Mouse (Mus musculus): Measurements from ENCODE around the gene Birc5. TPM values are rescaled to one million over a fixed set of nuclear protein-coding genes. Genes with fewer than 3 reads are reported as not detected.

The Birc5 gene
- polyA plus RNA-seq, 1 experiment from 2014 or later: 259 TPM

GRCm38 (mm10) chr11:117840910-117841309 is 8.1 kb upstream of the Birc5 start:
- H3K9me3 ChIP-seq (replicated peaks; ENCODE audit: control insufficient read depth, low read length): no peaks in the 10 kb centered on the region
- H3K27me3 ChIP-seq (ENCODE audit: control insufficient read depth, insufficient read depth, low read length): no peaks in the 10 kb centered on the region
- H3K4me3 ChIP-seq (ENCODE audit: low read depth, low read length): no peak overlapping the region
- no peaks in the 10 kb centered on the region for H3K36me3 ChIP-seq (ENCODE audit: control insufficient read depth, insufficient read depth, low read length)
- H3K4me1 ChIP-seq (ENCODE audit: control insufficient read depth, insufficient read depth, low read length): peaks cover 5% of the 10 kb centered on the region; the same call in 1 of the 2 replicates
- no peak overlapping the region for H3K27ac ChIP-seq (ENCODE audit: low read depth, low read length)
- WGBS (ENCODE audit: insufficient replicate concordance): 32% methylated on average over 1 of the region's 1 CpGs
- no peak overlapping the region for H3K4me2 ChIP-seq
- ATAC-seq (replicated peaks; ENCODE audit: insufficient number of reproducible peaks, low FRiP score, low TSS enrichment): no peak
- no peak overlapping the region for H3K9ac ChIP-seq (ENCODE audit: low read depth, low read length)

GRCm38 (mm10) chr11:117843434-117843833 is 5.6 kb upstream of the Birc5 start:
- Histone ChIP-seq H3K4me3 (ENCODE audit: low read depth, low read length) (no peak overlapping the region), H3K27me3 (ENCODE audit: control insufficient read depth, insufficient read depth, low read length) (no peaks in the 10 kb centered on the region), H3K27ac (ENCODE audit: low read depth, low read length) (no peak overlapping the region), H3K9ac (ENCODE audit: low read depth, low read length) (no peak overlapping the region), H3K4me2 (no peak overlapping the region), H3K36me3 (ENCODE audit: control insufficient read depth, insufficient read depth, low read length) (no peaks in the 10 kb centered on the region), H3K4me1 (ENCODE audit: control insufficient read depth, insufficient read depth, low read length) (peaks cover 15% of the 10 kb centered on the region), H3K9me3 (replicated peaks; ENCODE audit: control insufficient read depth, low read length) (no peaks in the 10 kb centered on the region)
- no peak for ATAC-seq (replicated peaks; ENCODE audit: insufficient number of reproducible peaks, low FRiP score, low TSS enrichment)
- 66% methylated on average over 2 of the region's 2 CpGs for WGBS (ENCODE audit: insufficient replicate concordance)

GRCm38 (mm10) chr11:117844997-117845396 is 4.1 kb upstream of the Birc5 start:
- no peak overlapping the region for H3K9ac ChIP-seq (ENCODE audit: low read depth, low read length)
- H3K36me3 ChIP-seq (ENCODE audit: control insufficient read depth, insufficient read depth, low read length): no peaks in the 10 kb centered on the region
- H3K4me3 ChIP-seq (ENCODE audit: low read depth, low read length): no peak overlapping the region
- WGBS (ENCODE audit: insufficient replicate concordance): 68% methylated on average over 2 of the region's 2 CpGs
- H3K27ac ChIP-seq (ENCODE audit: low read depth, low read length): no peak overlapping the region
- H3K4me1 ChIP-seq (ENCODE audit: control insufficient read depth, insufficient read depth, low read length): peaks cover 15% of the 10 kb centered on the region
- H3K9me3 ChIP-seq (replicated peaks; ENCODE audit: control insufficient read depth, low read length): no peaks in the 10 kb centered on the region
- no peaks in the 10 kb centered on the region for H3K27me3 ChIP-seq (ENCODE audit: control insufficient read depth, insufficient read depth, low read length)
- no peak overlapping the region for H3K4me2 ChIP-seq
- no peak for ATAC-seq (replicated peaks; ENCODE audit: insufficient number of reproducible peaks, low FRiP score, low TSS enrichment)

GRCm38 (mm10) chr11:117845651-117846050 is 3.4 kb upstream of the Birc5 start:
- Histone ChIP-seq H3K4me2 (no peak overlapping the region), H3K4me1 (ENCODE audit: control insufficient read depth, insufficient read depth, low read length) (peaks cover 21% of the 10 kb centered on the region), H3K9ac (ENCODE audit: low read depth, low read length) (no peak overlapping the region), H3K4me3 (ENCODE audit: low read depth, low read length) (no peak overlapping the region), H3K9me3 (replicated peaks; ENCODE audit: control insufficient read depth, low read length) (no peaks in the 10 kb centered on the region), H3K36me3 (ENCODE audit: control insufficient read depth, insufficient read depth, low read length) (no peaks in the 10 kb centered on the region), H3K27ac (ENCODE audit: low read depth, low read length) (no peak overlapping the region), H3K27me3 (ENCODE audit: control insufficient read depth, insufficient read depth, low read length) (no peaks in the 10 kb centered on the region)
- ATAC-seq (replicated peaks; ENCODE audit: insufficient number of reproducible peaks, low FRiP score, low TSS enrichment): no peak
- WGBS (ENCODE audit: insufficient replicate concordance): 83% methylated on average over 2 of the region's 2 CpGs

GRCm38 (mm10) chr11:117846640-117847039 is 2.4 kb upstream of the Birc5 start:
- no peaks in the 10 kb centered on the region for H3K36me3 ChIP-seq (ENCODE audit: control insufficient read depth, insufficient read depth, low read length)
- H3K4me2 ChIP-seq: no peak overlapping the region
- H3K27ac ChIP-seq (ENCODE audit: low read depth, low read length): no peak overlapping the region
- H3K4me1 ChIP-seq (ENCODE audit: control insufficient read depth, insufficient read depth, low read length): peaks cover 21% of the 10 kb centered on the region
- no peaks in the 10 kb centered on the region for H3K9me3 ChIP-seq (replicated peaks; ENCODE audit: control insufficient read depth, low read length)
- WGBS (ENCODE audit: insufficient replicate concordance): 50% methylated on average over 5 of the region's 5 CpGs
- no peak for ATAC-seq (replicated peaks; ENCODE audit: insufficient number of reproducible peaks, low FRiP score, low TSS enrichment)
- no peak overlapping the region for H3K9ac ChIP-seq (ENCODE audit: low read depth, low read length)
- no peak overlapping the region for H3K4me3 ChIP-seq (ENCODE audit: low read depth, low read length)
- no peaks in the 10 kb centered on the region for H3K27me3 ChIP-seq (ENCODE audit: control insufficient read depth, insufficient read depth, low read length)

- 83% methylated on average over 7 of the region's 7 CpGs for WGBS (ENCODE audit: insufficient replicate concordance)
- peak overlapping the region; percentile 66; the same call in 1 of the 2 replicates for H3K4me3 ChIP-seq (ENCODE audit: low read depth, low read length)
Observed at GRCm38 (mm10) chr11:117847593-117848215, 1.3 kb upstream of the Birc5 start.

GRCm38 (mm10) chr11:117848271-117848984 is 623 bp upstream of the Birc5 start:
- Histone ChIP-seq H3K27me3 (ENCODE audit: control insufficient read depth, insufficient read depth, low read length) (no peaks in the 10 kb centered on the region), H3K9me3 (replicated peaks; ENCODE audit: control insufficient read depth, low read length) (no peaks in the 10 kb centered on the region), H3K9ac (ENCODE audit: low read depth, low read length) (peak overlapping the region; percentile 68), H3K4me2 (peak overlapping the region; percentile 78), H3K4me1 (ENCODE audit: control insufficient read depth, insufficient read depth, low read length) (peaks cover 21% of the 10 kb centered on the region), H3K36me3 (ENCODE audit: control insufficient read depth, insufficient read depth, low read length) (peaks cover 8% of the 10 kb centered on the region), H3K4me3 (ENCODE audit: low read depth, low read length) (peak overlapping the region; percentile 66), H3K27ac (ENCODE audit: low read depth, low read length) (peak overlapping the region; percentile 84)
- 11% methylated on average over 19 of the region's 19 CpGs for WGBS (ENCODE audit: insufficient replicate concordance)
- ATAC-seq (replicated peaks; ENCODE audit: insufficient number of reproducible peaks, low FRiP score, low TSS enrichment): peak; percentile 62

More at GRCm38 (mm10) chr11:117847593-117848215, 1.3 kb upstream of the Birc5 start:
- Histone ChIP-seq H3K27me3 (ENCODE audit: control insufficient read depth, insufficient read depth, low read length) (no peaks in the 10 kb centered on the region), H3K27ac (ENCODE audit: low read depth, low read length) (peak overlapping the region; percentile 84), H3K36me3 (ENCODE audit: control insufficient read depth, insufficient read depth, low read length) (peaks cover 1% of the 10 kb centered on the region; the same call in 1 of the 2 replicates), H3K9me3 (replicated peaks; ENCODE audit: control insufficient read depth, low read length) (no peaks in the 10 kb centered on the region), H3K4me1 (ENCODE audit: control insufficient read depth, insufficient read depth, low read length) (peaks cover 21% of the 10 kb centered on the region), H3K9ac (ENCODE audit: low read depth, low read length) (peak overlapping the region; percentile 68), H3K4me2 (peak overlapping the region; percentile 78)
- no peak for ATAC-seq (replicated peaks; ENCODE audit: insufficient number of reproducible peaks, low FRiP score, low TSS enrichment)

- Histone ChIP-seq H3K4me2 (no peak overlapping the region), H3K9ac (ENCODE audit: low read depth, low read length) (no peak overlapping the region), H3K4me3 (ENCODE audit: low read depth, low read length) (no peak overlapping the region), H3K36me3 (ENCODE audit: control insufficient read depth, insufficient read depth, low read length) (peaks cover 35% of the 10 kb centered on the region), H3K4me1 (ENCODE audit: control insufficient read depth, insufficient read depth, low read length) (peaks cover 17% of the 10 kb centered on the region), H3K27ac (ENCODE audit: low read depth, low read length) (no peak overlapping the region), H3K9me3 (replicated peaks; ENCODE audit: control insufficient read depth, low read length) (no peaks in the 10 kb centered on the region), H3K27me3 (ENCODE audit: control insufficient read depth, insufficient read depth, low read length) (no peaks in the 10 kb centered on the region)
- 85% methylated on average over 3 of the region's 3 CpGs for WGBS (ENCODE audit: insufficient replicate concordance)
- ATAC-seq (replicated peaks; ENCODE audit: insufficient number of reproducible peaks, low FRiP score, low TSS enrichment): no peak
Observed at GRCm38 (mm10) chr11:117852875-117853274, 3.8 kb downstream of the Birc5 start.

Measured in heart, embryonic 11.5 days (tissue).